Mouse (Mus musculus): ENCODE results near the gene 1700129C05Rik. TPM values are rescaled to one million over a fixed set of nuclear protein-coding genes. Genes with fewer than 3 reads are reported as not detected.

1700129C05Rik gene
- not detected for polyA plus RNA-seq (2014; fragmentation: Illumina TruSeq; extraction: RNeasy Lipid Tissue Mini Kit (QIAGEN cat#74804); ENCODE audit: low replicate concordance)

DNA sequence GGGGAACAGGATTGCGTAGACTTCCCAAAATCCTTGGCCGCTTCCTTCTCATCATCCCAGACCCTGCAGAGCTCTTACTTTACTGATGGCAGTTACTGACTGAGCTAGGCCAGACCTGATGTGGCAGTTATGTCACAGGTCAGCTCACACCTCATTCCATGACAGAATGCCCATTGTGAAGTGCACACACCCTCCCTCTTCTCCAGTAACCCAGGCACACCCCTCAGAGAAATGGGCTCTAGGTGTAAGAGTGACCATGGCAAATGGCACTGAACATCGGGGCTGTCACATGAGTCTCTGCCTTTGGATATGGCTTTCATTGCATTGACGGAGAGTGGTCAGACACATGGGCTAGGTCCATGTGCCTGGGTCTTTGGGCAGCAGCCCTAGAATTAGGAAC lies at the start of gene 1700129C05Rik:
Gene 1700129C05Rik (minus strand): TSS at position 101 of the 400 bp plus-strand sequence.

DNA sequence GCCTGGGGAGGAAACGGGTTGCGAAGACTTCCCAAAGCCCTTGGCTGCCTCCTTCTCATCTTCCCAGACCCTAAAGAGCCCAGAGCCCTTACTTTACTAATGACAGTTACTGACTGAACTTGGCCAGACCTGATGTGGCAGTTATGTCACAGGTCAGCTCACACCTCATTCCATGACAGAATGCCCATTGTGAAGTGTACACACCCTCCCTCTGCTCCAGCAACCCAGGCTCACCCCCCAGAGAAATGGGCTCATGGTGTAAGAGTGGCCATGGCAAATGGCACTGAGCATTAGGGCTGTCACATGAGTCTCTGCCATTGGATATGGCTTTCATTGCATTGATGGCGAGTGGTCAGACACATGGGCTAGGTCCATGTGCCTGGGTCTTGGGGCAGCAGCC lies 36.0 kb upstream of the 1700129C05Rik start, which contains the start of gene Gm5142:
Gene Gm5142 (minus strand): TSS at position 101 of the 400 bp plus-strand sequence.

Other genes starting within 250 kb of the 1700129C05Rik start
- not detected for gene Gm5142, start 35.9 kb upstream of the 1700129C05Rik start, polyA plus RNA-seq (2014; fragmentation: Illumina TruSeq; extraction: RNeasy Lipid Tissue Mini Kit (QIAGEN cat#74804); ENCODE audit: low replicate concordance)
- 101 TPM for gene Rcbtb1, start 58.3 kb upstream of the 1700129C05Rik start, polyA plus RNA-seq (2014; fragmentation: Illumina TruSeq; extraction: RNeasy Lipid Tissue Mini Kit (QIAGEN cat#74804); ENCODE audit: low replicate concordance)
- gene Gm6904, start 117.3 kb upstream of the 1700129C05Rik start, polyA plus RNA-seq (2014; fragmentation: Illumina TruSeq; extraction: RNeasy Lipid Tissue Mini Kit (QIAGEN cat#74804); ENCODE audit: low replicate concordance) = not detected
- gene Phf11a, start 154.6 kb upstream of the 1700129C05Rik start, polyA plus RNA-seq (2014; fragmentation: Illumina TruSeq; extraction: RNeasy Lipid Tissue Mini Kit (QIAGEN cat#74804); ENCODE audit: low replicate concordance) = 0.63 TPM
- 6.5 TPM for gene Phf11b, start 198.5 kb upstream of the 1700129C05Rik start, polyA plus RNA-seq (2014; fragmentation: Illumina TruSeq; extraction: RNeasy Lipid Tissue Mini Kit (QIAGEN cat#74804); ENCODE audit: low replicate concordance)
- 18.6 TPM for gene Phf11d, start 222.6 kb upstream of the 1700129C05Rik start, polyA plus RNA-seq (2014; fragmentation: Illumina TruSeq; extraction: RNeasy Lipid Tissue Mini Kit (QIAGEN cat#74804); ENCODE audit: low replicate concordance)